Mouse (Mus musculus) embryo, embryonic 10 days (tissue): ENCODE measurements around the gene Rpl3l.
A peak's percentile ranks its signal among the peaks of the same experiment; 100 is the strongest.
"Not testable (repeated sequence)": the region's sequence is repeated elsewhere in the genome, so short reads cannot be mapped to it uniquely, and the experiment has no call there.

Source experiments
- DNase-seq: peaks from one replicate; pipeline ENCODE4 v3.0.0-alpha.2; 2015; ENCODE audit warnings: low spot score

Rpl3l gene

GRCm38 (mm10) chr17:24727618-24728017 is at the start of gene Rpl3l:
Rpl3l (plus strand) TSS chr17:24727820.
- DNase-seq, result no peak

DNA sequence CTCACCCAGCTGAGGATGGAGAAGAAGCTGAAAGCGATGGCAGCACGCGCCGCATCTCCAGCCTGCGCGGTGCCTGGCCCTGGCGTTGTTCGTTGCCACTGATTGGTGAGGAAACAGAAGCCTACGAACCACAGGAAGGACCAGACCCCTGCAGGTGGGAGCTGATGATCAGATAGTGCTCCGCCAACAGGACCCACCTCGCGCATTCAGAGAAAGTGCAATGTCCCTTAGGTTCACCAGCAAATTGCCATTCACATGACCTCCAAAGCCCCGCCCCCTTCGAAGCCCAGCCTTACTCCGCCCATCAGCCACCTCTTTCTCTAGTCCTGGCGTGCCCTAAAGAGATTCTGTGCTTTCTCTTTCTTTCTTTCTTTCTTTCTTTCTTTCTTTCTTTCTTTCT is 41.1 kb upstream of the Rpl3l start:
- peak; percentile 70 for DNase-seq

DNA sequence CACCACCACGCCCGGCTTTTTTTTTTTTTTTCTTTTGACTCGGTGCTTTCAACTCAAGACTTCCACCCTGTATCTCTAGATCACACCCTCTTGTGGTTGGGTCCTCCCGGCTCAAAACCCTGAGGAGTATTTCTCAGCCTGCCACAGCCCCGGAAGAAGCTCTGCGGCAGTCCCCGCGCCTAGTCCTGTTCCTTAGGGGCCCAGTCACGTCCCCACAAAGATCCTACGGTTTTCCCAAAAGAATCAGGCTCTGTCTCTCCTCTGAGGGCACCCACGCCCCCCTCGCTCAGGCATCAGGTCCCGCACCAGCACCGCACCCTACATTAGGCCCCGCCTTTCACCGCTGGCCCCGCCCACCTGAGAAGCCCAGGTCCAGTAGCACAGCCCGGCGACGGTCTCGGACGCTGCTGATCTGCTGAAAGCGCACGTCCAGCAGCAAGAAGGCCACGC is 40.4 kb upstream of the Rpl3l start:
- peak; percentile 68 for DNase-seq

DNA sequence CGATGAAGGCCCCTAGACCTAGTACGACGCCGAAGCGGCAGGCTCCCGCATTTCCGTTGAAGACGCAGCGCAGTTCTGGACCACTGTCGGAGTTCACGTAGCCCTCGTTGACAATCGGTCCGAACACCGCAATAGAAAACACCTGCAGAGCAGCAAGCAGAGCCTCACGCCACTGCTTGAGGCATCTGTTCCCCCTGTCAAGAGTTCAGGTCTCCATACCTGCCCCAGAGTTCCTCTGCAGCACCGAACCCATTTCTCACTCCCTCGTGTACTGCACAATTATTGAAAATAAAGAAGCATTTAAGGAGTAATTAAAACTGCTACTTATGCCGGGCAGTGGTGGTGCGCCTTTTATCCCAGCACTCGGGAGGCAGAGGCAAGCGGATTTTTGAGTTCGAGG is 40.0 kb upstream of the Rpl3l start:
- DNase-seq, result no peak

GRCm38 (mm10) chr17:24689251-24690081 is 38.2 kb upstream of the Rpl3l start, which contains the start of gene Syngr3:
Syngr3 (minus strand) TSS chr17:24689955.
- DNase-seq, result no peak

DNA sequence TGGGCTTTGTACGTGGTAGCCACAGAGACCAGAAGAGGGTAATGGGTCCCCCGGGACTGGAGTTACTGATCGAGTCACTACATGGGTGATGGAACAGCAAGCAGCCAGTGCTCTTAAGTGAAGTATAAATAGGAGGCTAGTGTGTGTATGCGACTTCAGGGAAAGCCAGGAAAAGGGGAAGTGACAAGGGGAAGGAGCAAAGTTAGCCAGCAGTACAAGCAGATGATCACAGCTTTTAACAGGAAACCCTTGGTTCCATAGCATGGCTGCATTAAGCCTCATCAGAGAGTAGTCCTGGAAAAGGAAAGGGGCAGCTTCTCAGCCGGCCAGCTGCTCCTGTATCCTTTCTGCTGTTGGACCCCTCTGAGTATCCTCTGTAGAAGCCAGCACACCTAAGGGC is 35.2 kb upstream of the Rpl3l start:
- DNase-seq, result no peak

DNA sequence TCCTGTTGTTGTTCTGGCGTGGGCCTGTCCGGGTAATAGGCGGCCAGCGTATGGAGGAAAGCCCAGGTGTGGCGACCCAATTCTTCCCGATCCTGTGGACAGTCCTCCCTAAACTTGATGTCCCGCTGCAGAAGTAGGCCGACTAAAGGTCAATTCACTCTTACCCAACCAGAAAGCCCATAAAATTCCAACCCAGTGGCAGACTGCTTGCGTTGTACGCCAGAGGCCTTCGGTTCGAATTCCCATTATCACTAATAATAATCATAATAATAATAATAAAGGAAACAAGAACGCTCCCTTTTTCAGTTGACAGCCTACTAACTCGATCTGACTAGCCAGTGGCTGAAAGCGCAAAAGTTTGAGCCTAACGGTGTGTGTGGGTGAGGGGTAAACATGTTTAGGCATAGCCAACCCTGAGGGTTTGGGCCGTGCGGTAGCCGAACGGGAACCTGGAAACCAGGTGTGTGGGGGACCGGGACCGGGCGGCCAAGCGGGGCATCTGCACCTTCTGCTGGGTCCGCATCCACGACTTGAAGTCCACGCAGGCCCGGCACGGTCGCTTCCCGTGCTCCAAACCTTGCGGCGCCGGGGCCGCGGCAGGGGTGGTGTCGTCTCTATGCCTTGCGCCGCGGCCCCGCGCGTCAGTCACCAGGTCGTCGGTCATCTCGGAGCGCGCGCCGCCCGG is 32.2 kb upstream of the Rpl3l start:
- DNase-seq, result peak; percentile 25

GRCm38 (mm10) chr17:24696011-24696697 is 31.5 kb upstream of the Rpl3l start, which contains the start of the genes Gfer and Noxo1:
Gfer (minus strand) TSS chr17:24696156.
Noxo1 (plus strand) TSS chr17:24696234.
- DNase-seq, result peak; percentile 90

DNA sequence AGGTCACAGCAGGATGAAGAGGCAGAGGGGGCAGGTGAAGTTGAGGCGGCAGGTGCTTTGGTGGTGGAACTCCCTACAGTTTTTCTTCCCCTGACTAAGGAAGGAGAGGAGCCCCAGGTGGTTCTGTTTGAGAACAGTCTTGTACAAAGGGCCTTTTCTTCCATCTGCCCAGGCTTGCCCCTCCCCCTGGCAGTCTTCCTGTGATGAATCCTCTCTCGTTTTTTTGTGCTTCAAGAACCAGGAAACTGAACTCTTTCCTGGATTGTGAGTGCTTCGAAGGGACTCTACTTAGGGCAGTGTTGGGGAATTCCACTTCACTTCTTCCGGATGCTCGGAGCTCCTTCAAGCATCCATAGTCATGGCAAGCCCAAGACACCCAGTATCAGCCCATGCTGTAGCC is 29.6 kb upstream of the Rpl3l start:
- no peak for DNase-seq

GRCm38 (mm10) chr17:24698715-24699114 is 28.9 kb upstream of the Rpl3l start:
- no peak for DNase-seq

- DNase-seq, result no peak
Observed at GRCm38 (mm10) chr17:24699473-24699872, 28.1 kb upstream of the Rpl3l start.

DNA sequence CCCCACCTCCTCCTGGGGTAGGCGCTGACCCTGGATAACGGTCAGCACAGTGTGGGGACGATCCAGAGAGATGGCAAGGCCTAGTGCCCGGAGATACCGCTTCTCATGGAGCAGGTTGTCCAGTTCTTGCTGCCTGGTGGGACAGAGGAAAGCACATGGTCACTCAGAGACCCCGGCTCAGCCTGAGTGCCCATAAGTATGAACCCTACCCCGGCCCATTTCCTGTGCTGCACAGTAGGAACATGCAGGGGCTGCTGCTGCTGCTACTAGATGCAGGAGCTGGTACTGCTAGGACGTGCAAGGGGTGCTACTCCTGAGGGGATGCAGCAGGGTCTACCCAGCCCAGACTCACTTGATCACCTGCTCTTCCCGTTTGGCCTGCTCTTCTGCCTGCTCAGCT is 26.4 kb upstream of the Rpl3l start:
- DNase-seq, result no peak

GRCm38 (mm10) chr17:24705821-24706220 is 21.8 kb upstream of the Rpl3l start:
- no peak for DNase-seq

GRCm38 (mm10) chr17:24706982-24707800 is 20.4 kb upstream of the Rpl3l start, which contains the start of gene Tbl3:
Tbl3 (minus strand) TSS chr17:24707660.
- DNase-seq, result peak; percentile 99

- no peak for DNase-seq
Observed at GRCm38 (mm10) chr17:24707801-24708425, 19.7 kb upstream of the Rpl3l start.

GRCm38 (mm10) chr17:24708646-24709045 is 19.0 kb upstream of the Rpl3l start:
- peak; percentile 78 for DNase-seq

- no peak for DNase-seq
Observed at GRCm38 (mm10) chr17:24715556-24715955, 12.1 kb upstream of the Rpl3l start.

GRCm38 (mm10) chr17:24716166-24716682 is 11.4 kb upstream of the Rpl3l start:
- DNase-seq, result no peak

GRCm38 (mm10) chr17:24717943-24718342 is 9.7 kb upstream of the Rpl3l start, which contains the start of the genes Rnf151 and Rps2:
Rnf151 (minus strand) TSS chr17:24718063.
Rps2 (plus strand) TSS chr17:24718116.
- DNase-seq, result no peak

DNA sequence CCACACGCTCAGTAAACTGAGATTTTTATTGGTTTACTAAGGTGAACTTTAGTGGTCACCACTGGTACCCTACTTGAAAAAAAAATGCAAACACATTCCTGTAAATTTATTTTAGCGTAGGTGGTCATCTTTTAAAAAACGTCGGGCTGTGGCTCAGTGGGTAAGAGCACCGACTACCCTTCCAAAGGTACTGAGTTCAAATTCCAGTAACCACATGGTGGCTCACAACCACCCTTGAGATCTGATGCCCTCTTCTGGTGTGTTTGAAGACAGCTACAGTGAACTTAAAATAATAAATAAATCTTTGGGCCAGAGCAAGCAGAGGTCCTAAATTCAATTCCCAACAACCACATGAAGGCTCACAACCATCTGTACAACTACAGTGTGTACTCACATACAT is 8.7 kb upstream of the Rpl3l start:
- not testable (repeated sequence) for DNase-seq
